Mouse (Mus musculus): ENCODE measurements around the gene Rps17.

Rps17 gene

GRCm38 (mm10) chr7:81331851-81332250 is 13.2 kb downstream of the Rps17 start:
- no peak for DNase-seq (ENCODE audit: low spot score)

DNA sequence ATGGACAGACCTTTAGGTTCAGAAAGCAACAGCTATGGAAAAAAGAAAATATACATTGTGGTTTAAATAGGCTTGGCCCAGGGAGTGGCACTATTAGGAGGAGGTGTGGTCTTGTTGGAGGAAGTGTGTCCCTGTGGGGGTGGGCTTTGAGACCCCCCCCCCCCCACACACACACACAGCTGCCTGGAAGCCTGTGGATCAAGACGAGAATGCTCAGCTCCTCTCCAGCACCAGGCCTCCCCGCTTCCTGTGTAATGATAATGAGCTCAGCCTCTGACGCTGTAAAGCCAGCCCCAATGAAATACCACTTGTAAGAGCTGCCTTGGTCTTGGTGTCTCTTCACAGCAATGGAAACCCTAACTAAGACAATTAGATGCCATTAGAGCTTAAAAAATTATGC is 14.3 kb downstream of the Rps17 start:
- no peak for DNase-seq (ENCODE audit: low spot score)

DNA sequence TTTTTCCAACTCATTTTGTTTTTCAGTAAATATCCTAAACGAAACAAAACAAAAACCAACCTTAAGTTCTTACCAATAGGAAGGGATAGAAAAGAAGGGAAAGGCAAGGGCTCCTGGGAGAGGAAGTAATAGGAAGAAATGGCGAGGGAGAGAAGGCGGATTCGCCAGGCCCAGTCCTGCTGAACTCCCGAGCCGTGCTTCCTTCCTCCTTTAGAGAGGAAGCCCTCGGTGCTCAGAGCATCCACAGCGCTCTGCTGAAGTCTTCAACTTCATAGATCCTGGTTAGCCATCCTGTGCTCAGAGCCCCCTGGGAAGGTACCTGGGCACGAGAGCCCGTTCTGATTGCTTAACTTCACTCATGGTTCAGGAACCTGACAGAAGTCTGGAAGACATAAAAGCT is 17.4 kb downstream of the Rps17 start:
- no peak for DNase-seq (ENCODE audit: low spot score)

DNA sequence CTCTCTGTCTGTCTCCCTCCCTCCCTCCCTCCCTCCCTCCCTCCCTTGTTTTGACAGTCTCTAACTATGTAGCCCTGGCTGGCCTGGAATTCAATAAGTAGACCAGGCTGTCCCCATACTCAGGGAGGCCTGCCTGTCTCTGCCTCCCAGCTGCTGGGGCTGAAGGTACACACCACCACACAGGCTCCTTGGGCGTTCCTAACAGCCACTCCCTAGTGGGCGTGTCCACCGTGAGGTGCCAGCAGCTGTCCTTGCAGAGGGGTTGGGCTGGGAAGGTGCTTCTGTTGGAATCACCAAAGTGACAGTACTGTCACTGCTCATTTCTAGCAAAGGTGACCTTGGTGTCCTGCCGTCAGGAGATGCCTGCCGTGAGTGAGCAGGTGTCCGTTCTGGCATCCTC is 18.2 kb downstream of the Rps17 start:
- no peak for DNase-seq (ENCODE audit: low spot score)

DNA sequence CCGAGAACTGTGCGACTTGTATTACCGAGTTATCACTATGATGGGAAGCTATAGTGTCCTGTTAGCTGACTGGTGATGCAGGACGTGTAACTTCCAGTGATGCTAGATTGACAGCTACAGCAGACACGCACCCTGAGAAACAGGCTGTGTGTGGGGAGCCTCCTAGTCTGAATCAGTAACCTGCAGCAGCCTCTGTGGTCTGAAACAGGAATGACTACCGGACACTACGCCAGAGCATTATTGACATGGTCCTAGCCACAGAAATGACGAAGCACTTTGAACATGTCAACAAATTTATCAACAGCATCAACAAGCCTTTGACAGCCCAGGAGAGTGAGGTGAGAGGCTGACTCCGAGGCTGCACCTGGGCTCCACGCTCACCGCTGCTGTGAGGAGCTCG is 19.0 kb downstream of the Rps17 start:
- DNase-seq (ENCODE audit: low spot score): no peak

- DNase-seq (ENCODE audit: low spot score): no peak
Observed at GRCm38 (mm10) chr7:81321776-81322175, 23.3 kb downstream of the Rps17 start.

DNA sequence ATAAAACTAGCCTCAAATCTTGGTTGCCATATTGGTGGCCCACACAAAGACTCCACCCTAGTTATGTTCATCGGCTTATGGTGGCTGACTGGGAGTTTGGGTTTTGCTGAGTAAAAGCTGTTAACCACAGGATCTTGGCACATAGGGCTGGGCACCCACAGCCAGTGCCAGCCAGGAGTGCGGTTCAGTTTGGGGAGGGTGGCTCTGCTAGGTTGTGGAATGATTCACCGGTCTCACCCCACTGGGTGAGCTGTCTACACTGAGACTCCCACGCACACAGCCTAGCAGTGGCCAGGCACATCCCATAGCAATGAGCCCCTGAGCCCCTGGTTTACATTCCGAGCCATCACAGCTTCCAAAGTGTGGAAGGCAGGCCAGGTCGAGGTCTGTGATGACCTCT is 25.3 kb downstream of the Rps17 start:
- DNase-seq (ENCODE audit: low spot score): no peak

DNA sequence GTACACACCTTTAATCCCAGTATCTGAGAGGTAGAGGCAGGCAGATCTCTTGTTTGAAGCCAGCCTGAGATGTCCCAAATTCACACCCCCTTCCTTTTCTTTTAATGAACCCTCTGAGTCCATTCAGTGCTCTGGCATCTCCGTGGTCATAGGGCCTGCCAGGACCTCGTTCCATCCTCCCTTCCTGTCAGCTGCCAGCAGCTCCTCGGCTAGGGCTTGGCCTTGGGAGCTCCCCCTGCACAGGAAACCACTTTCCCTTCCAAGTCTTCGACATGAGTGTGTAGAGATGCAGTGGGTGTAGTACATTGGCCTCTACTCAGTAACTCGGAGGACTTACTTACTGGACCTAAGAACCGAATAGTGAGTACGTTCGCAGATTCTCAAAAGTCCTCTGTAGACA is 29.5 kb downstream of the Rps17 start:
- no peak for DNase-seq (ENCODE audit: low spot score)

- no peak for DNase-seq (ENCODE audit: low spot score)
Observed at GRCm38 (mm10) chr7:81311581-81311980, 33.5 kb downstream of the Rps17 start.

- no peak for DNase-seq (ENCODE audit: low spot score)
Observed at GRCm38 (mm10) chr7:81311130-81311529, 33.9 kb downstream of the Rps17 start.

- DNase-seq (ENCODE audit: low spot score): no peak
Observed at GRCm38 (mm10) chr7:81309247-81309646, 35.8 kb downstream of the Rps17 start.

- DNase-seq (ENCODE audit: low spot score): no peak
Observed at GRCm38 (mm10) chr7:81307735-81308134, 37.3 kb downstream of the Rps17 start.

- no peak for DNase-seq (ENCODE audit: low spot score)
Observed at GRCm38 (mm10) chr7:81304675-81305074, 40.4 kb downstream of the Rps17 start.

DNA sequence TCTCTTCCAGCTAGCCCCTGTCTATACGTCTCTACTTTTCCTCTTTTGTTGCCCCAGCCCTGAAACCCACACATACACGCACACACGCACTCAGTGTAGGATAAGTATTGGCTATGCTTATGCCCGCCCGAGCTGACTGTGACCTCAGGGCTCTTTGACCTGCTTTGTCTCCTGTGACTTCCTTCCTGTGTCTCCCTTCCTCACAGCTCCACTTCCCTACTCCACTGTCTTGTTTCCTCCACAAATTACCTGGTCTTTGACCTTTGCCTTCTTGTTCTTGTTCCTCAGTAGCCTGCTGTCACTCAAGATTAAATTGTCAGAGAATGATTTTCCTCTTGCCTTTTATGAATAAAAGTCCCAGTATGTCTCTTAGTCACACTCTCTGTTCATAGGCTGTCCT is 41.0 kb downstream of the Rps17 start:
- no peak for DNase-seq (ENCODE audit: low spot score)

DNA sequence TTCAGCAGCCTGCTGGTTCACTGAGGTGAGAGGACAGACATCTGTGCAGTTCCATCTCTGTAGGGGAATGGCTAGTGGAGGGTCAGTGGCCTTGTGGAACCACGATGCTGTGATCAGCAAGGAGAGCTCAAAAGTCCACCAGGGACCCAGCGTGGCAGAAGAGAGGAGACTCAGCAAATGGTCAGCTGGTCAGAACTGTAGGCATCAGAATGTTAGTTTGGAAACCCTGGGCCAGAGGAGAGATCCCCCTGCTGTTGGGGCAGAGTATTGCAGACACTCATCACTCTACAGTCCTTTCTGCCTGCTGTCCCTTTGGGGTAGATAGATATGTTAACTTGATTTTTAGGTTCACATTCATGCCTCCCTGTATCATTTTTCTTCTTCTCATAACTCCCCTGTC is 41.4 kb downstream of the Rps17 start:
- peak; percentile 22 for DNase-seq (ENCODE audit: low spot score)

- DNase-seq (ENCODE audit: low spot score): no peak
Observed at GRCm38 (mm10) chr7:81301323-81301722, 43.7 kb downstream of the Rps17 start.

GRCm38 (mm10) chr7:81298206-81298605 is 46.8 kb downstream of the Rps17 start:
- no peak for DNase-seq (ENCODE audit: low spot score)

- DNase-seq (ENCODE audit: low spot score): no peak
Observed at GRCm38 (mm10) chr7:81295169-81295568, 49.9 kb downstream of the Rps17 start.
